Mouse (Mus musculus) kidney, postnatal 10 days (tissue): ENCODE results near the gene Gpc2.

Experiments
- DNase-seq: peaks from one replicate; pipeline ENCODE4 v3.0.0; 2021; ENCODE audit warnings: mixed read lengths

Gpc2 gene

DNA sequence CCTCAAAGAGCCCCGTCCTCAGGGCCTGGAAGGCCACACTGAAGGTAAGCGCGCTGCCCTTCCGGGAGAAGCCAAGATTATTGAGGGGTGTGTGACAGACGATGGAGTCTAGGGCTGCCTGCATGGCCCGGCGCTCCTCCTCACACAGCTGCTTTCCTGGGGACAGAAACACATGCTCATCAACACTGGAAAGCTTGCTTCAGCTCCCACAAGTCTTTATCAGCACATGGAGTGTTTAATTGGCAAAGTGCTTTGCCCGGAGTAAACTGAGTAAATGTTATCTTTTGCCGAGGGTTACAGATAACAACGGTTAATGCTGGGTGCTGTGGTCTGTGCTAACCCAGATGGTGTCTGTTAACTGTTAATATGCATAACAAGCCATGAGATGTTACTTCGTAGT lies 19.0 kb downstream of the Gpc2 start:
- no peak for DNase-seq

GRCm38 (mm10) chr5:138260051-138260450 lies 19.8 kb downstream of the Gpc2 start:
- no peak for DNase-seq

GRCm38 (mm10) chr5:138258993-138259392 lies 20.8 kb downstream of the Gpc2 start:
- no peak for DNase-seq

- no peak for DNase-seq
These were observed 21.3 kb downstream of the Gpc2 start for GRCm38 (mm10) chr5:138258542-138258941.

DNA sequence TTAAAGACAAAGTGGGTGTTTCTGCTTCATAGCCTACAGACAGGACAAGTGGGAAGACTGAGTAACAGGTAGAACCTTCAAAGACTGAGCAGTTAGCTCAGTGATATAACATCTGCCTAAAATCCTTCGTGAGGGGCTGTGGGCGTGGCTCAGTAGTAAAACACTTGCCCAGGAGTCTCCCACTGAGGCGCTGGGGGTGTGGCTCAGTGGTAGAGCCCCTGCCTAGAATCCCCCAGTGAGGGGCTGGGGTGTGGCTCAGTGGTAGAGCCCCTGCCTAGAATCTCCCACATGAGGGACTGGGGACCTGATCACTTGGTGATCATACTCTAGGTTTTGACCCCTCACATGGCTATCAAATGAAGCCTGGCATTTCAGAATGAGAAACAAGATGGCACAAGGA lies 21.7 kb downstream of the Gpc2 start:
- no peak for DNase-seq

DNA sequence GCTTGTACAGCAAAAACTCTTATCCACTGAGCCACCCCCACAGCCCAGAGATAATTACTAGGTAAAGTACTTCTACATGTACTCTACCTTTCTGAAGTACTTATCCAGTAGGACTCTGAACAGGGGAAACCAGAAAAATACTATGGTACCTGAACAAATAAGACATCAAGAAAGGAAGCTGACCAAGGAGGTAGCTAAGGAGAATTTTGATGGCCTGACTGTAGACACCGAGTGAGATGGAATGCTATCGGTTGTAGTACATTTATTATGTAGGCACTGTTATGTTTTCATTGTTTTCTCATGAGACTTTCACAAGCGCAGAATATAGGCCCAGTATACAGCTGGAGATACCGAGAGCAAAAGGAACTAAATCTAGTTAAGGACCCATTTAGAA lies 22.2 kb downstream of the Gpc2 start:
- no peak for DNase-seq

DNA sequence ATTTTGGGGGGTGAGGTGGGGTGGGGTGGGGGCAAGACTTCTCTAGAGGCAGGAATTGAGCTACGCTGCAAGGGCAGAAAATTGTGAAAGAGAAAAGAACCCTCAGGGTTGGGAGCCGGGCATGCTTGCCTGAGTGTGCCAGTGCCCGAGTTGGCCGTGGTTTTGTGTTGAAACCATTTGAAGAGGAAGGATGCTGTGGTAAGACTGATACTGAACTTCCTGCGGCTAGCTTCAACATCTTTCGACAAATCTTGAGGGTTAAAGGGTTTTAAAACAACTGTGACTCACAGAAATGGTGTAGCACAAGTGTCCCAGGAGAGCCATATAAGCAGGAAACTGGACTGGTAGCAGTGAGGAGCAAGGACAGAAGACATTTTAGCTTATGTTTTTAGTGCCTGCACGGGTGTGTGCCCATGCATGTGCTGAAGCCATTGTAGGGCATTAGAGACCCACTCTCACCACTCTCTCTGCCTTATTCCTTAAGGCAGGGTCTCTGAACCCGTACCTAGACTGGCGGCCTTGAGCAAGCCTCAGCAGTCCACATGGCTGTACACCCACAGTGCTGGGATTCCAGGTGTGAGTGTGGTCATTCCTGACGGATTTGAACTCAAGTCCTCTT lies 22.7 kb downstream of the Gpc2 start:
- DNase-seq, result no peak

DNA sequence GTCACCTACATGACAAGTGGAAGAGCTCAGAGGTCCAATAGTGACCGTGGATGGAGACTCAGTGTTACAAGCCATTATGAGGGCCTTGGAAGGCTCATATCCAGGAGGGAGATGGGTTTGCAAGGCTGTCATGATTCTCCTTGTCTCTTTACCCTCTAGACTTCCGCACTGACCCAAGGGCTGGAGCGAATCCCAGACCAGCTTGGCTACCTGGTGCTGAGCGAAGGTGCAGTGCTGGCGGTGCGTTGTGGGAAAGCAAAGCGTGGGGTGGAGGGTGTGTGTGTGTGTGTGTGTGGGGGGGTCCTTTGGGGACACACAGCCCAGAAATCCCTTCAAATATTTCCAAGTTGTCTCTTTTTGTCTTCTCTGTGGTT lies 23.7 kb downstream of the Gpc2 start:
- peak; percentile 46 for DNase-seq

- peak; percentile 94 for DNase-seq
These were observed 24.3 kb downstream of the Gpc2 start, which contains the start of gene Lamtor4 for GRCm38 (mm10) chr5:138255353-138256093. Gene Lamtor4, plus strand, starts transcription at chr5:138255482.

GRCm38 (mm10) chr5:138253061-138253460 lies 26.7 kb downstream of the Gpc2 start:
- DNase-seq, result no peak

DNA sequence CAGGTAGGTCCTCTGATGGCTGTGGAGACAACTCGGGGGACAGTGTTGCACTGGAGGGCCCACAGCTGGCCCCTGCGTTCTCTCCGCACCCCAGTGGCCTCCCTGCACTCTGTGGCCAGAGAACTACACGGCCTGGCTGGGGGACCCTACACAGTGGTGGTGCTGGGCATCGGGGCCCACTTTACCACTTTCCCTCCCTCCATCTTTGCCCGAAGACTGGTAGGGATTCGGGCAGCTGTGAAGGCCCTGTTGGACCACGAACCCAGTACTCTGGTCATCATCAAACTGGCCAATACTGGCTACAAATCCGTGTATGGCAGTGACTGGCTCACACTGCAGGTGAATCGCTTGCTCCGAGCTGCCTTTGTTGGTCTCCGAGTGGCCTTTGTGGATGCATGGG lies 28.7 kb downstream of the Gpc2 start:
- DNase-seq, result no peak

DNA sequence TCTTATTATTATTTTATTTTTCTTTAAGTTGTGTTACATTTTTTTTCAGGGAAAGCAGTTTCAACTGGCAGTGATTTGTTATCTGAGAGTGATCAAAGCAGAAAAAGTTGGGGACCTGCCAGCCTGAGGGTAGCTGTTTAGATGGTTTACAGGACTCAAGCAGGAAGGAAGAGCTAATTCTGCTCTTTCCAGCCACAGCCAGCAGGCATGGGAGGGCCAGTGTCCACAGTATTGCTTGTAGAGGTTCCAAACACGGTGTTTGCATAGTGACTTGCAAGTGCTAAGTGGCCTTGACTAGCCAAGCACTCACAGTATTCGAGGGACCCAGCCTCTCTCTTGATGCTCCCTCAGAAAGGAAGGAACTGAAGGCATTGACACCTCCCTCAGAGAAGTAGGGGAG lies 38.3 kb downstream of the Gpc2 start:
- DNase-seq, result no peak

DNA sequence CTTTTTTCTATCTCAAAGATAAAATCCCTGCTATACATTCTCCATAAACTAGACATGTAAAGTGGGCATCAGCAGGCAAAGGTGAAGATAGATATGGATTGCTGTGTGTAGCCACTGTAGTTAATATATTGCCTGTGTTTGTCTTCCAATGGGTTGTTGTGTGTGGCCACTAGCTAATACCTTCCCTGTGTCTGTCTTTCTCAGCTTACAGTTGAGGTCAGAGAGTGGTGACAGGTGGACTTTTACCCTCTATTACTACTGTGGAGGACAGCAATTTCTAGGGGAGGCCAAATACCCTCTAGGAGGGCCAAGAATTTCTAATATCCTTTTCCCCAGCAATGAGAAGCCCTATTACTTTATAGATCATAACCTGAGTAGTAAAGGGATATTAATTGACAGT lies 45.6 kb downstream of the Gpc2 start:
- DNase-seq, result no peak

GRCm38 (mm10) chr5:138233778-138234177 lies 46.0 kb downstream of the Gpc2 start:
- DNase-seq, result no peak

DNA sequence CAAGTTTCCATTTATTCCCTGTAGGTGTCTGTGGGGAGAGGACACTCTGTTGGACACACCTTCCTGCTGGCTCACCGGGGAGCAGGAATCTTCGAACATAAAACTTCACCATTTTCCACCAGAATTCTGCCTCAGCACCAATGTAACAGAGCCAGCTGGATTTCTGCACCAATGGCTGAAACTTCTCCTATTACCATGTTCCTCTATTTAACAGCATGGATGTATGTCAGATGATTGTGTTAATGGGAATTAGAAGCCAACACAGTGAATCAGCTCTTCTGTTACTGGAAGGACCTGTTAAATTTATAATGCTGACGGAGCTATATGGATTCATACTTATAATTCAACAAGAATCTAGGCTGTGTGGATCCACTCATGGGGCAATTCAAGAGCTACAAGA lies 50.3 kb downstream of the Gpc2 start:
- no peak for DNase-seq

DNA sequence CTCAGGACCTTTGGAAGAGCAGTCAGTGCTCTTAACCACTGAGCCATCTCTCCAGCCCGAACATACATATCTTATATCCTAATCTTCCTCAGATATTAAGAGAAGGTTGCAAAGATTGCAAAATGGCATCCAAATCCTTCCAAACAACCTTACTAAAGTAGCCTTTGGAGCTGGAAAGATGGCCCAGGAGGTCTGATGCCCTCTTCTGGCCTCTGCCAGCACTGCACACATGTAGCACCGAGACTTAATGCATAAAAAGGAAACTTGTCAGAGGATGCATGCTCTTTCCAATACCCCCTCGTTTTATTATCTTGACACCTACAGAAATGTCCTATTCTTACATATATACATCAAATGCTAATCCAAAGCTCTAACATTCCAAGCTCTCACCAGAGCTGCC lies 51.8 kb downstream of the Gpc2 start:
- DNase-seq, result peak; percentile 67

GRCm38 (mm10) chr5:138227367-138227766 lies 52.4 kb downstream of the Gpc2 start:
- DNase-seq, result no peak

GRCm38 (mm10) chr5:138226491-138226890 lies 53.3 kb downstream of the Gpc2 start:
- no peak for DNase-seq

DNA sequence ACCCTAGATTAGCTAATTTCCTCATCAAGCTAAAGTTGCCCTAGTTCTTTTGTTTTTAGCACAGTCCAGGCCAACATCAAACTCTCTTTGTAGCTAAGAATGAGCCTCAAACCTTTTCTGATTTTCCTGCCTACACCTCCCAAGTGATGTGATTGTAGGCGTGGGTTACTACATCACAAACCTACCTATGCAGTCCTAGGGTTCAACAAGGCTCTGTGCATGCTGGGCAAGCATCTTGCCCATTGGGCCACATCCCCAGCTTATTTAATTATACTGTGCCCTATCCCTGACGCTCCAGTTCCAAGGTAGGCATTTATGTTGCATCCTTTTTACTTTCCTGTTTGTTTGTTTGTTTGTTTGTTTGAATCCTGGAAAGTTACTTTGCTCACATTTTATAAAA lies 54.1 kb downstream of the Gpc2 start, which contains the start of gene Nxpe5:
Nxpe5 (plus strand) TSS at position 199 of the 400 bp plus-strand sequence.
- DNase-seq, result no peak
